Mouse (Mus musculus): Measurements from ENCODE around the gene Ano1. TPM values are rescaled to one million over a fixed set of nuclear protein-coding genes. Genes with fewer than 3 reads are reported as not detected.
A peak's percentile ranks its signal among the peaks of the same experiment; 100 is the strongest.

Ano1 gene
- polyA plus RNA-seq, 1 experiment from 2014 or later, result 9.8 TPM

DNA sequence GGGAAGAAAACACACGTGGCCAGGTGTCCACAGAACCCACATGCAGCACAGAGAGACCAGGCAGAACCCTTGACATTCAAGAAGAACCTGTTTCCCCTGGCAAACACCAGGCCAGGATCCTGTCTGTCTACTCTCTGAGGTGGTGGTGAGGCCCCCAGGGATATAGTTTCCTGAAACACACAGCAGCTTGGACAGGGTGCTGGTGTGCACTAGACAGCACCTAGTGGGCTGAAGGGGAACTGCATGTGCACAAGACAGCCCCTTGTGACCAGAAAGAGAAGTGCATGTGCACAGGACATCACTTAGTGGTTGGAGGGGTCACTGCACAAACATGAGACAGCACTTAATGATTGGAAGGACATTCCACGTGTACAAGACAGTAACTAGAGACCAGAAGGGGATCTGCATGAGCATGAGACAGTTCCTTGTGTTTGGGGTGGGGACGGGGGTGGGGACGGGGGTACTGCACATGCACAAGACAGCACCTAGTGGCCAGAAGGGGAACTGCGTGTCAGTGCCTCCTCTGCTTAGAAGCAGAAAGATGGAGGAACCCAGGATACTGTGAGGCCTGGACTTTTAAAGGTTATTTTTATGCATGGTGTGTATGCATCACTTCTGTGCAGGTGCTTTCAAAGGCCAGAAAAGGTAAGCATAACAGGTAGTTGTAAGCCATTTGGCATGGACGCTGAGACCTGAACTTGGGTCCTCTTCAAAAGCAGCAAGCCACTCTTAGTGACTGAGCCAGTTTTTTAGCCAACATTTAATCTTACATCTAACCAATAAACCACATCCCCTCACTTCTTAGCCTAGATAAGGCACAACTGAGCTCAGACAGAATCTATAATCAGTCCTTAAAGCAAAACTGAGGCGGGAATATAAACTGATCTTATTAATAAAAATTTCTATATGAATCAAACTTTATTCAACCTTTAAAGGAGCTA is 54.7 kb downstream of the Ano1 start:
- Histone ChIP-seq H3K4me2 (ENCODE audit: low read length) (no peak overlapping the region), H3K36me3 (ENCODE audit: control insufficient read depth, insufficient read depth, low read length) (no peaks in the 10 kb centered on the region), H3K27ac (ENCODE audit: low read length) (no peak overlapping the region), H3K27me3 (ENCODE audit: control insufficient read depth, insufficient read depth, low read depth, low read length) (no peaks in the 10 kb centered on the region), H3K9me3 (replicated peaks; ENCODE audit: control insufficient read depth, low read length, poor library complexity, severe bottlenecking) (no peaks in the 10 kb centered on the region; the same call in 1 of the 2 replicates), H3K4me1 (ENCODE audit: control insufficient read depth, insufficient read depth, low read length) (no peaks in the 10 kb centered on the region), H3K9ac (ENCODE audit: low read depth, low read length) (no peak overlapping the region), H3K4me3 (ENCODE audit: low read depth, low read length) (no peak overlapping the region)
- ATAC-seq, result no peak
- 79% methylated on average over 7 of the region's 7 CpGs for WGBS

DNA sequence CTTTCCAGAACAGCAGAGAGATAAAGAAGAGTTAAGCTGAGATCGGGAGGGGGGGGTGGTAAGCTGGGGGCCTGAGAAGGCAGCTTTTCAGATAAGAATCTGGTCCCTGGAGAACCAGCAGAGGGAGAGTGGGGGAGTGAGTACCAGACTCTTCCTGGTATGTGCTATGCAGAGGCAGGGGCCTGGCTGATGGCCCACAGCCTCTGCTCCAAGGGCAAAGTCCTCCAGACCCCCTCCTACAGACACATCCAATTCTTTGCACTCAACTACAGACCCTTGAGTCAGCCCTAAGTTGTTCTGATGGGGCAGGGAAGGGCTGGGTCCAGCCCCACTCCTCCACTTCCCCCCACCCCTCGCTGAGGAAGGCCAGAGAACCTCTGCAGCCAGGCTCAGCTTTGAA is 61.9 kb downstream of the Ano1 start:
- no peak overlapping the region for H3K27ac ChIP-seq (ENCODE audit: low read length)

DNA sequence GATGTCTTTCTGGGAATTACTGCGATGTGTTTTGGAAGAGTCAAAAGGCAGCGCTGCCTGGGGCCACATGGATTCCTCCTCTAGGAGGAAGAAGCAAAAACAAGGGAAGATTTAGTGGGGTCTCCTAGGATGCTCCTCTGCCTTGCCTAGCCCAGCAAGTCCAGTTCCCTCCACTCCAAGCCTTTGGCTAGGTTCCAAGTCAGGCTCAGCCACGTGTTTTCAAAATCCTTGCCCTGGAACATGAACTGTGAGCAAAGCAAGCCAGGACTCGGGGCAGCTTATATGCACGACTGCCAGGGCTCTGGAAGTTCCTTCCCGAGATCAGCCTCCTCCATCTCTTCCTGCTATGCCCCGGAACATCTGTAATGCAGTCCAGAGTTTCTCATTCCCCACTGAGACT is 62.6 kb downstream of the Ano1 start:
- H3K4me2 ChIP-seq (ENCODE audit: low read length), result no peak overlapping the region
- no peaks in the 10 kb centered on the region for H3K4me1 ChIP-seq (ENCODE audit: control insufficient read depth, insufficient read depth, low read length)
- no peak for ATAC-seq
- H3K9me3 ChIP-seq (replicated peaks; ENCODE audit: control insufficient read depth, low read length, poor library complexity, severe bottlenecking), result no peaks in the 10 kb centered on the region
- no peak overlapping the region for H3K4me3 ChIP-seq (ENCODE audit: low read depth, low read length)
- no peaks in the 10 kb centered on the region for H3K27me3 ChIP-seq (ENCODE audit: control insufficient read depth, insufficient read depth, low read depth, low read length)
- H3K36me3 ChIP-seq (ENCODE audit: control insufficient read depth, insufficient read depth, low read length), result no peaks in the 10 kb centered on the region
- no peak overlapping the region for H3K9ac ChIP-seq (ENCODE audit: low read depth, low read length)
- no peak overlapping the region for H3K27ac ChIP-seq (ENCODE audit: low read length)
- WGBS, result 60% methylated on average over 7 of the region's 7 CpGs

More for the DNA sequence above, 61.9 kb downstream of the Ano1 start:
- Histone ChIP-seq H3K9ac (ENCODE audit: low read depth, low read length) (no peak overlapping the region), H3K36me3 (ENCODE audit: control insufficient read depth, insufficient read depth, low read length) (no peaks in the 10 kb centered on the region), H3K27me3 (ENCODE audit: control insufficient read depth, insufficient read depth, low read depth, low read length) (no peaks in the 10 kb centered on the region), H3K4me3 (ENCODE audit: low read depth, low read length) (no peak overlapping the region), H3K4me2 (ENCODE audit: low read length) (no peak overlapping the region), H3K9me3 (replicated peaks; ENCODE audit: control insufficient read depth, low read length, poor library complexity, severe bottlenecking) (no peaks in the 10 kb centered on the region; the same call in 1 of the 2 replicates), H3K4me1 (ENCODE audit: control insufficient read depth, insufficient read depth, low read length) (no peaks in the 10 kb centered on the region)
- WGBS, result 66% methylated on average over 2 of the region's 2 CpGs
- ATAC-seq, result no peak

DNA sequence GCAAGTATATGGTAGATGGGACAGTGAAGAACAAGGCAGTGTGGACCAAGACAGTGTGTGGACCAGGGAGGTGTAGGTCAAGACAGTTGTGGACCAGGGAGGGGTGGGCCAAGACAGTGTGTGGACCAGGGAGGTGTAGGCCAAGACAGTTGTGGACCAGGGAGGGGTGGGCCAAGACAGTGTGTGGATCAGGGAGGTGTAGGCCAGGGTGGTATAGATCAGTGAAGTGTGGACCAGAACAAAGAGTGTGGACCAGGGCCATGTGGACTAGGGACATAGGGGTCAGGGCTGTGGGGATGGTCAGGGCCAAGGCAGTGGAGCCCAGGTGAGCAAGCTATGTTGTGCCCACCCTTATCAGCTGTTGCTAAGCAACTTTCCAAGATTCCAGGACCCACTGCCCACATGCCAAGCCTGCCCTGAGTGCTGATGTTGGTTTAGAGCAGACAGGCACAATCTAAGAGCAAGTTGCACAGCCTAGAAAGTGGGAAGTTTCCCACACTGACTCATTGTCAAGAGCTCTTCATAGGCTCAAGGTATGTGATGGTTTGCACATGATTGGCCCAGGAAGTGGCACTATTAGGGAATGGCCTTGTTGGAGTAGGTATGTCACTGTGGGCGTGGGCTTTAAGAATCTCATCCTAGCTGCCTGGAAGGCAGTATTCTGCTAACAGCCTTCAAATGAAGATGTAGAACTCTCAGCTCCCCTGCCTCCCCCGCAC is 64.0 kb downstream of the Ano1 start:
- 100% methylated on average over 2 of the region's 2 CpGs for WGBS
- H3K27ac ChIP-seq (ENCODE audit: low read length), result no peak overlapping the region
- no peak for ATAC-seq
- no peaks in the 10 kb centered on the region for H3K36me3 ChIP-seq (ENCODE audit: control insufficient read depth, insufficient read depth, low read length)
- H3K9me3 ChIP-seq (replicated peaks; ENCODE audit: control insufficient read depth, low read length, poor library complexity, severe bottlenecking), result no peaks in the 10 kb centered on the region
- H3K27me3 ChIP-seq (ENCODE audit: control insufficient read depth, insufficient read depth, low read depth, low read length), result no peaks in the 10 kb centered on the region
- no peak overlapping the region for H3K9ac ChIP-seq (ENCODE audit: low read depth, low read length)
- H3K4me1 ChIP-seq (ENCODE audit: control insufficient read depth, insufficient read depth, low read length), result no peaks in the 10 kb centered on the region
- H3K4me2 ChIP-seq (ENCODE audit: low read length), result no peak overlapping the region
- no peak overlapping the region for H3K4me3 ChIP-seq (ENCODE audit: low read depth, low read length)

GRCm38 (mm10) chr7:144684947-144685346 is 66.8 kb downstream of the Ano1 start:
- no peaks in the 10 kb centered on the region for H3K4me1 ChIP-seq (ENCODE audit: control insufficient read depth, insufficient read depth, low read length)
- H3K27me3 ChIP-seq (ENCODE audit: control insufficient read depth, insufficient read depth, low read depth, low read length), result peaks cover under 1% of the 10 kb centered on the region; the same call in 1 of the 2 replicates
- ATAC-seq, result no peak
- H3K4me2 ChIP-seq (ENCODE audit: low read length), result no peak overlapping the region
- WGBS, result 63% methylated on average over 4 of the region's 4 CpGs
- H3K9ac ChIP-seq (ENCODE audit: low read depth, low read length), result no peak overlapping the region
- no peaks in the 10 kb centered on the region for H3K9me3 ChIP-seq (replicated peaks; ENCODE audit: control insufficient read depth, low read length, poor library complexity, severe bottlenecking)
- no peaks in the 10 kb centered on the region for H3K36me3 ChIP-seq (ENCODE audit: control insufficient read depth, insufficient read depth, low read length)
- H3K4me3 ChIP-seq (ENCODE audit: low read depth, low read length), result no peak overlapping the region
- H3K27ac ChIP-seq (ENCODE audit: low read length), result no peak overlapping the region

DNA sequence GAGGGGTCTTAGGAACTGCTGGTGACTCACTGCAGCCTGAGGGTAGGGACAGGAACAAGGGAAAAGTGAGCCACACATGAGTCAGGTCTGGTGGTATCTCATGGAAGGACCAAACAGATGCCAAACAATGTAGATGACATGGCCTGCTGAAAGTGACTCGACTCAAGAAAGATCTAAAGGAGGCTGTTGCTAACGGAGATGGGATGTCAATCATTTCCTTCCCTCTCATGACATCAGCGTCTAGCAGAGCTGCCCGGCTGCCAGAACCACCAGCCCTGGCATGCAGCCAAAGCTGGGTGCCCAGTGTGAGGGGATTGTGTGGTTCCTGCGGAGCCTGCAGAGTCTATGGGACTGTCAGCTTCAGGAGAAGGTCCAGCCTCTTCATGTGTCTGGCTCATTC is 67.3 kb downstream of the Ano1 start:
- Histone ChIP-seq H3K4me2 (ENCODE audit: low read length) (no peak overlapping the region), H3K36me3 (ENCODE audit: control insufficient read depth, insufficient read depth, low read length) (no peaks in the 10 kb centered on the region), H3K4me1 (ENCODE audit: control insufficient read depth, insufficient read depth, low read length) (no peaks in the 10 kb centered on the region), H3K27me3 (ENCODE audit: control insufficient read depth, insufficient read depth, low read depth, low read length) (peaks cover 6% of the 10 kb centered on the region), H3K9me3 (replicated peaks; ENCODE audit: control insufficient read depth, low read length, poor library complexity, severe bottlenecking) (no peaks in the 10 kb centered on the region), H3K27ac (ENCODE audit: low read length) (no peak overlapping the region), H3K9ac (ENCODE audit: low read depth, low read length) (no peak overlapping the region), H3K4me3 (ENCODE audit: low read depth, low read length) (no peak overlapping the region)
- WGBS, result 8% methylated on average over 5 of the region's 5 CpGs
- no peak for ATAC-seq

DNA sequence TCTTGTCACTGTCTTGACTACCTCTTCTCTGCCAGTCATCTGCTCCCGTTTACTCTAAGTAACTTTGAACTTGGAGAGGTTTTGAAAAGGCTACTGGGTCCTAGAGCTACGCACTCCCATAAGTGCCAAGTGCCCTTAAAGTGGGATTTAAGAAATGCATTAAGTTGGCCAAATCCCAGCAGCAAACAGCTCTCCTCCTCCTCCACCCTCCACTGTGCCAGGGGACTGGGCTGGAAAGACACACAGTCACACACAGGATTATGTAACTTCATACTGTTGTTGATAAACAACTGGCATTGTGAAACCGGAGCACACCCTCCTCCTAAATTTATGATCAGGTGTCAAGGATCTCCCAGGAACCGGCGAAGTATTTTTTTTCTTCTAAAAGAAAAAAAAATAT is 71.7 kb downstream of the Ano1 start:
- ATAC-seq, result no peak
- no peaks in the 10 kb centered on the region for H3K36me3 ChIP-seq (ENCODE audit: control insufficient read depth, insufficient read depth, low read length)

DNA sequence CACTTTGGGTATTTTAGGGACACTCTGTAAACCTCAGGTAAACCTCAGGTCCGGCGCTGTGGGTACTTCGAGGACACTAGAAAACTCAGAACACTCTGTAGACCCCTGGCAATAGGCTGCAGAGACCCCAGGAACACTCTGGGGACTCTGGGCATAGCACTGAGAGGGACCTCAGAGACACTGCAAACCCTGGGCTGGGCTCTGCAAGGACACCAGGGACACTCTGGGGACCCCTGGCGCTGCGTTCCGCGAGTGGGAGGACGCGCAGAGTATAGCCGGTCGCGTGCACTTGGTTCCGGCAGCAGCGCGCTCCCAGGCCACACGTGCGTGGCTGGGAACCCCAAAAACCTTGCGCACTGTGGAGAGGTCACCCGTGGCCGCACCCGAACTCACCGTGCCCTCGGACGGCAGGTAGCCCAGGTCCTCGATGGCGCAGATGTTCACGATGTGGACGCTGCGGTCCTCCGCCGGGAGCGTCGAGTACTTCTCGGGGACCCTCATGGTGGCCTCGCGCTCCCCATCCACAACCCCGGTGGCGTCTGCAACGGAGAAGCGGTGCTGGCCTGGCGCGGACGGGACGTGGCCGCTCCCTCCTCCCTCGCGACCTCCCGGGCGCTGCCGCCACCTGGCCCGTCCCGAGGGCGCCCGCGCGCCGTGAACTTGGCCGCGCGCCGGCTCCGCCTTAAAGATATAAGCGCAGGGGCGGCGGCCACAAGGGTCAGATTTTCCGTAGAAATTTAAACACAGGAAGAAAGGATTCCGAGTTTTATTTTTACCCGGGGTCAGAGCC is 73.3 kb downstream of the Ano1 start:
- Histone ChIP-seq H3K4me2 (ENCODE audit: low read length) (peak overlapping the region; percentile 91), H3K36me3 (ENCODE audit: control insufficient read depth, insufficient read depth, low read length) (no peaks in the 10 kb centered on the region), H3K4me3 (ENCODE audit: low read depth, low read length) (peak overlapping the region; percentile 46), H3K4me1 (ENCODE audit: control insufficient read depth, insufficient read depth, low read length) (peaks cover 6% of the 10 kb centered on the region; the same call in 1 of the 2 replicates), H3K27me3 (ENCODE audit: control insufficient read depth, insufficient read depth, low read depth, low read length) (peaks cover 15% of the 10 kb centered on the region), H3K9ac (ENCODE audit: low read depth, low read length) (peak overlapping the region; percentile 63), H3K9me3 (replicated peaks; ENCODE audit: control insufficient read depth, low read length, poor library complexity, severe bottlenecking) (no peaks in the 10 kb centered on the region), H3K27ac (ENCODE audit: low read length) (0 out of 2 replicates have a peak overlapping the region, but pooled peaks have one; percentile 17)
- WGBS, result 12% methylated on average over 68 of the region's 68 CpGs
- ATAC-seq, result 0 out of 2 replicates have a peak, but pooled peaks have one; percentile 26

More for the DNA sequence above, 71.7 kb downstream of the Ano1 start:
- Histone ChIP-seq H3K9ac (ENCODE audit: low read depth, low read length) (no peak overlapping the region), H3K4me1 (ENCODE audit: control insufficient read depth, insufficient read depth, low read length) (peaks cover 6% of the 10 kb centered on the region; the same call in 1 of the 2 replicates), H3K27ac (ENCODE audit: low read length) (no peak overlapping the region), H3K27me3 (ENCODE audit: control insufficient read depth, insufficient read depth, low read depth, low read length) (peaks cover 15% of the 10 kb centered on the region), H3K4me2 (ENCODE audit: low read length) (no peak overlapping the region), H3K9me3 (replicated peaks; ENCODE audit: control insufficient read depth, low read length, poor library complexity, severe bottlenecking) (no peaks in the 10 kb centered on the region), H3K4me3 (ENCODE audit: low read depth, low read length) (no peak overlapping the region)
- WGBS, result 88% methylated on average over 5 of the region's 5 CpGs
